Mouse (Mus musculus): ENCODE data around the gene Gmpr2. TPM values are rescaled to one million over a fixed set of nuclear protein-coding genes. Genes with fewer than 3 reads are reported as not detected.
A peak's percentile ranks its signal among the peaks of the same experiment; 100 is the strongest.

The Gmpr2 gene
- polyA plus RNA-seq, 1 experiment from 2014 or later: 53.5 TPM

GRCm38 (mm10) chr14:55644261-55644888 lies 27.4 kb upstream of the Gmpr2 start:
- H3K27me3 ChIP-seq (replicated peaks): no peaks in the 10 kb centered on the region
- peaks cover 20% of the 10 kb centered on the region for H3K4me1 ChIP-seq
- no peaks in the 10 kb centered on the region for H3K9me3 ChIP-seq
- 19% methylated on average over 17 of the region's 17 CpGs for WGBS
- peak overlapping the region; percentile 74 for H3K4me2 ChIP-seq
- H3K27ac ChIP-seq: peak overlapping the region; percentile 96; the same call in 1 of the 2 replicates
- peak overlapping the region; percentile 96 for H3K4me3 ChIP-seq (replicated peaks)
- H3K9ac ChIP-seq: peak overlapping the region; percentile 99; the same call in 1 of the 2 replicates
- H3K36me3 ChIP-seq: peaks cover 15% of the 10 kb centered on the region; the same call in 1 of the 2 replicates
- no peak for ATAC-seq (ENCODE audit: insufficient read depth, low FRiP score, low read depth)

- WGBS: 93% methylated on average over 2 of the region's 2 CpGs
- no peak for ATAC-seq (ENCODE audit: insufficient read depth, low FRiP score, low read depth)
- Histone ChIP-seq H3K27ac (no peak within 1 kb of the TSS), H3K4me1 (peaks cover 6% of the 10 kb centered on the region), H3K27me3 (replicated peaks) (no peaks in the 10 kb centered on the region), H3K9me3 (no peaks in the 10 kb centered on the region), H3K9ac (no peak within 1 kb of the TSS), H3K36me3 (no peaks in the 10 kb centered on the region), H3K4me3 (replicated peaks) (no peak within 1 kb of the TSS), H3K4me2 (no peak within 1 kb of the TSS)
Observed at GRCm38 (mm10) chr14:55649884-55650283, 21.9 kb upstream of the Gmpr2 start, which contains the start of gene Tssk4. Gene Tssk4, plus strand, starts transcription at chr14:55650184.

DNA sequence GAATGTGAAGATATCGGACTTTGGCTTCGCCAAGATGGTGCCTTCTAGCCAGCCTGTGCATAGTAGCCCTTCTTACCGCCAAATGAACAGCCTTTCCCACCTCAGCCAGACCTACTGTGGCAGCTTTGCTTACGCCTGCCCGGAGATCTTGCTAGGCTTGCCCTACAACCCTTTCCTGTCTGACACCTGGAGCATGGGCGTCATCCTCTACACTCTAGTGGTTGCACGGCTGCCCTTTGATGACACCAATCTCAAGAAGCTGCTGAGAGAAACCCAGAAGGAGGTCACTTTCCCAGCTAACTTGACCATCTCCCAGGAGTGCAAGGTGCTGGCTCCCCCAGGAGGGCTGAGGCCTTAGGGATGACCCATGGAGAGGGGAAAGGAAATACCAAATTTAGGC lies 20.2 kb upstream of the Gmpr2 start:
- no peak for ATAC-seq (ENCODE audit: insufficient read depth, low FRiP score, low read depth)
- 87% methylated on average over 7 of the region's 7 CpGs for WGBS
- Histone ChIP-seq H3K4me3 (replicated peaks) (no peak overlapping the region), H3K27ac (no peak overlapping the region), H3K4me2 (no peak overlapping the region), H3K4me1 (no peaks in the 10 kb centered on the region), H3K9ac (no peak overlapping the region), H3K9me3 (no peaks in the 10 kb centered on the region), H3K36me3 (no peaks in the 10 kb centered on the region), H3K27me3 (replicated peaks) (no peaks in the 10 kb centered on the region)

DNA sequence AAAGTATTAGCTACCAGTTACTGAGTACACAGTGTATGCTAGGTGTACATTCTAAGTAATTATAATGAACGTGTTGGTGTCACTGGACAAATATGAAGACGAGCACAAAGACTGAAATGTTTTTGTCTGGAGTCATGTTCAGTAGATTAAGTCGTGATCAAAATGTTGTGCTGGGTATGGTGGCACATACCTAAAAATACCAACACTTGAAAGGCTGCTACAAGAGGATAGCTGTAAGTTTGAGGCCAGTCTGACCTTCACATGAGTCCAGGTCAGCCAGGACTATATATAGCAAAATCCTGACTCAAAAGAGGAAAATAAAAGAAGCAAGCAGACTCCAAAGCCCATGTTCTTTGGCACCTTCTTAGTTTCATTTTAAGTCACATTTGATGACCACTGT lies 14.8 kb upstream of the Gmpr2 start:
- Histone ChIP-seq H3K9me3 (no peaks in the 10 kb centered on the region), H3K36me3 (no peaks in the 10 kb centered on the region; the same call in 1 of the 2 replicates), H3K27me3 (replicated peaks) (no peaks in the 10 kb centered on the region), H3K4me1 (peaks cover 5% of the 10 kb centered on the region; the same call in 1 of the 2 replicates), H3K4me2 (no peak overlapping the region), H3K27ac (no peak overlapping the region), H3K4me3 (replicated peaks) (no peak overlapping the region), H3K9ac (no peak overlapping the region)
- no peak for ATAC-seq (ENCODE audit: insufficient read depth, low FRiP score, low read depth)
- 80% methylated on average over 3 of the region's 3 CpGs for WGBS

DNA sequence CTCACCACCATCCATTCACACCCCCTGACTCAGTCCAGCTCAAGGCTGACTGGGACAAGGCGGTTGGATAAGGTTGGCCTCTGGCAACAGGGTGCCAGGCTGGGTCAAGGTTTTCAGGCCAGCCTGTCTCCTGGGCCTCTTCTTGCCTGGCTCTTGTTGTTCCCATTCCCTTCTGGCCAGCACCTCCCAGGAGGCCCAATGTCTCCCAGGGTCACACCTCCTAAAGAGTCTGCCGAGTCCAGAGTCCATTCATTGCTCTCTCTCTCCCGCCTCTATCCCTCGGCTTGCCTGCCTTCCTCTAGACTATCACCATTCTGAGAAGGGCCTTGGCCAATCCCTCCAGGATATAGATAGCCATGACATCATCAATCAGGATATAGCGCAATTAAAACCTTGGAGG lies 13.7 kb upstream of the Gmpr2 start:
- Histone ChIP-seq H3K4me1 (peaks cover 5% of the 10 kb centered on the region; the same call in 1 of the 2 replicates), H3K9ac (no peak overlapping the region), H3K27ac (no peak overlapping the region), H3K27me3 (replicated peaks) (no peaks in the 10 kb centered on the region), H3K9me3 (no peaks in the 10 kb centered on the region), H3K4me2 (no peak overlapping the region), H3K36me3 (peaks cover 3% of the 10 kb centered on the region; the same call in 1 of the 2 replicates), H3K4me3 (replicated peaks) (no peak overlapping the region)
- 92% methylated on average over 5 of the region's 5 CpGs for WGBS
- ATAC-seq (ENCODE audit: insufficient read depth, low FRiP score, low read depth): 0 out of 2 replicates have a peak, but pooled peaks have one; percentile 8

GRCm38 (mm10) chr14:55659960-55660573 lies 11.7 kb upstream of the Gmpr2 start, which contains the start of gene Mdp1:
Gene Mdp1, minus strand, starts transcription at chr14:55660508.
- Histone ChIP-seq H3K4me2 (peak within 1 kb of the TSS; percentile 53), H3K4me1 (peaks cover 5% of the 10 kb centered on the region; the same call in 1 of the 2 replicates), H3K36me3 (peaks cover 7% of the 10 kb centered on the region), H3K27ac (peak within 1 kb of the TSS; percentile 57), H3K27me3 (replicated peaks) (no peaks in the 10 kb centered on the region), H3K9me3 (no peaks in the 10 kb centered on the region), H3K9ac (peak within 1 kb of the TSS; percentile 69), H3K4me3 (replicated peaks) (peak within 1 kb of the TSS; percentile 71)
- WGBS: under 1% methylated on average over 39 of the region's 39 CpGs
- ATAC-seq (ENCODE audit: insufficient read depth, low FRiP score, low read depth): peak; percentile 92

GRCm38 (mm10) chr14:55660636-55661035 lies 11.1 kb upstream of the Gmpr2 start:
- no peaks in the 10 kb centered on the region for H3K9me3 ChIP-seq
- ATAC-seq (ENCODE audit: insufficient read depth, low FRiP score, low read depth): no peak
- H3K36me3 ChIP-seq: peaks cover 7% of the 10 kb centered on the region
- H3K4me1 ChIP-seq: peaks cover 5% of the 10 kb centered on the region; the same call in 1 of the 2 replicates
- WGBS: 41% methylated on average over 2 of the region's 2 CpGs
- H3K4me3 ChIP-seq (replicated peaks): peak overlapping the region; percentile 71
- H3K27me3 ChIP-seq (replicated peaks): no peaks in the 10 kb centered on the region
- H3K9ac ChIP-seq: no peak overlapping the region
- H3K27ac ChIP-seq: peak overlapping the region; percentile 17; the same call in 1 of the 2 replicates
- peak overlapping the region; percentile 53; the same call in 1 of the 2 replicates for H3K4me2 ChIP-seq

GRCm38 (mm10) chr14:55671486-55671832 lies 282 bp upstream of the Gmpr2 start:
- Histone ChIP-seq H3K4me1 (0 out of 2 replicates have a peak, but pooled peaks cover 4% of the 10 kb centered on the region), H3K4me3 (replicated peaks) (peak overlapping the region; percentile 73), H3K27ac (peak overlapping the region; percentile 89), H3K4me2 (peak overlapping the region; percentile 64), H3K9ac (peak overlapping the region; percentile 73), H3K27me3 (replicated peaks) (no peaks in the 10 kb centered on the region), H3K9me3 (no peaks in the 10 kb centered on the region), H3K36me3 (peaks cover 18% of the 10 kb centered on the region)
- 0% methylated on average over 12 of the region's 12 CpGs for WGBS
- peak; percentile 28; the same call in 1 of the 2 replicates for ATAC-seq (ENCODE audit: insufficient read depth, low FRiP score, low read depth)

DNA sequence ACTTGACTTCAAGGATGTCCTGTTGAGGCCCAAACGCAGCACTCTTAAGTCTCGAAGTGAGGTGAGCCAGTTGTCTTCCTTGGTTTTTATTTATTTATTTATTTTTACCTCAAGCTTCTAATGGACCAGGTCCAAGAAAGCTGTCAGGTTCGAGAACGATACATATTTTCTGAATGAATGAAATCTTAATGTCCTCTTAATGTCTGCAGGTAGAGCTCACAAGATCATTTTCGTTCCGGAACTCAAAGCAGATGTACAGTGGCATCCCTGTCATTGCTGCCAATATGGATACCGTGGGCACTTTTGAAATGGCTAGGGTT lies 960 bp downstream of the Gmpr2 start:
- no peak for ATAC-seq (ENCODE audit: insufficient read depth, low FRiP score, low read depth)
- Histone ChIP-seq H3K9me3 (no peaks in the 10 kb centered on the region), H3K36me3 (peaks cover 25% of the 10 kb centered on the region), H3K4me2 (peak overlapping the region; percentile 64), H3K9ac (peak overlapping the region; percentile 73; the same call in 1 of the 2 replicates), H3K27me3 (replicated peaks) (no peaks in the 10 kb centered on the region), H3K4me3 (replicated peaks) (peak overlapping the region; percentile 73), H3K4me1 (0 out of 2 replicates have a peak, but pooled peaks cover 4% of the 10 kb centered on the region), H3K27ac (peak overlapping the region; percentile 89; the same call in 1 of the 2 replicates)
- WGBS: 71% methylated on average over 7 of the region's 7 CpGs

DNA sequence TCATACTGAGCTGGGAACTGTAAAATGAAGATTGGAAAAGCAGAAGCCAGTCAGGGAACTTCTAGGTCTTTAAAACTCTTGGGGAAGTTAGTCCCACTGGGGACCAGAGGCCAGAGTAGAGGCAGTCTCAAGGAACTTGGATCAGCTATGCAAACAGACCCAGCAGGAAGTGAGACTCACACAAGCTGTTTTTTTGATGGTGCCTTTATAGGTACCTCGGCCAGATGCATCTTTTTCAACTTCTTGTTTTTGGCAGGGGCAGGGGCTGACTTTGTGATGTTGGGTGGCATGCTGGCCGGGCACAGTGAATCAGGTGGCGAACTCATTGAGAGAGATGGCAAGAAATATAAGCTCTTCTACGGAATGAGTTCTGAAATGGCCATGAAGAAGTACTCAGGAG lies 5.9 kb downstream of the Gmpr2 start:
- Histone ChIP-seq H3K4me1 (peaks cover 14% of the 10 kb centered on the region; the same call in 1 of the 2 replicates), H3K27me3 (replicated peaks) (no peaks in the 10 kb centered on the region), H3K36me3 (peaks cover 42% of the 10 kb centered on the region), H3K27ac (no peak overlapping the region), H3K4me2 (no peak overlapping the region), H3K9me3 (no peaks in the 10 kb centered on the region), H3K4me3 (replicated peaks) (no peak overlapping the region), H3K9ac (no peak overlapping the region)
- WGBS: 80% methylated on average over 4 of the region's 4 CpGs
- no peak for ATAC-seq (ENCODE audit: insufficient read depth, low FRiP score, low read depth)

GRCm38 (mm10) chr14:55681160-55682117 lies 9.7 kb downstream of the Gmpr2 start, which contains the start of gene Tinf2:
Gene Tinf2, minus strand, starts transcription at chr14:55681820.
- peak; percentile 97 for ATAC-seq (ENCODE audit: insufficient read depth, low FRiP score, low read depth)
- Histone ChIP-seq H3K4me2 (peak within 1 kb of the TSS; percentile 87), H3K4me1 (peaks cover 14% of the 10 kb centered on the region; the same call in 1 of the 2 replicates), H3K27ac (peak within 1 kb of the TSS; percentile 90), H3K27me3 (replicated peaks) (no peaks in the 10 kb centered on the region), H3K9me3 (no peaks in the 10 kb centered on the region), H3K36me3 (peaks cover 31% of the 10 kb centered on the region), H3K4me3 (replicated peaks) (peak within 1 kb of the TSS; percentile 83), H3K9ac (peak within 1 kb of the TSS; percentile 77)
- under 1% methylated on average over 66 of the region's 66 CpGs for WGBS

All from stomach, embryonic 15.5 days (tissue).